Mouse (Mus musculus) neutrophil, adult 83 days (primary cell): ENCODE measurements around the gene Smdt1. TPM values are rescaled to one million over a fixed set of nuclear protein-coding genes. Genes with fewer than 3 reads are reported as not detected.

Experiments
- total RNA-seq, 2 experiments: library from RNA; stranded (reverse); gene quantifications; one replicate each; pipeline ENCODE4 v1.2.4; 2023

Smdt1 gene
- 10 to 100 TPM; 83.6 to 85.6 TPM for total RNA-seq

DNA sequence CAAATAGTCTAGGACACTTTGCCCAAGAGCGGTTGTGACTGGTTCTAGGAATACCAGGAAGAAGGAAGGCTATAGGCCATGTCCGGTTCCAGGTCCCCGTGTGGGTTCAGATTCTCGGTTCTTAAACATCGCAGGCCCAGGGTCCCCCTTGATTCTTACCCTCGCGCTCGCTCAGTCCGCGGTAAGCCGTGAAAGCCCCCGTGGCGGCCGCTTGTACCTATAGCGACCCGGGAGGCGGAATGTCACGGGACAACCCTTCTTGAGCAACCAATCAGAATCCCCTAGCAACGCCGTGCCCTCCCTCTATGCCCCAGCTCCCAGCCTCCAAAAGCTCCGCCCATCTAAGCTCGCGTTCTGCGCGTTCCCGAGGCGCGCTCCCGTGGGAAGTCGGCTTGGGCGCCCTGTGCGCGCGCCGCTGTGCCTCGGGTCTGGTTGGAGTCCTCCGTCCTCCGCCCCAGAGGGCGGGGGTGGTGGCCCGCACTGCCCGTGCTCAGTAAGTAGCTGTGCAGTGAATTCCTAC is at the start of gene Smdt1, which contains the start of the genes Naga and Pheta2:
Smdt1 (plus strand) TSS at position 367 of the 520 bp plus-strand sequence.
Naga (minus strand) TSS at position 333 of the 520 bp plus-strand sequence.
Pheta2 (plus strand) TSS at position 350 of the 520 bp plus-strand sequence.

GRCm38 (mm10) chr15:82298764-82299561 is 39.8 kb upstream of the Smdt1 start, which contains the start of gene Wbp2nl:
Gene Wbp2nl (plus strand): TSS chr15:82298954.

GRCm38 (mm10) chr15:82354126-82354945 is 15.6 kb downstream of the Smdt1 start, which contains the start of gene Ndufa6:
Gene Ndufa6 (minus strand): TSS chr15:82354322.

GRCm38 (mm10) chr15:82379871-82380713 is 41.3 kb downstream of the Smdt1 start, which contains the start of gene Cyp2d22:
Gene Cyp2d22 (minus strand): TSS chr15:82380260.

DNA sequence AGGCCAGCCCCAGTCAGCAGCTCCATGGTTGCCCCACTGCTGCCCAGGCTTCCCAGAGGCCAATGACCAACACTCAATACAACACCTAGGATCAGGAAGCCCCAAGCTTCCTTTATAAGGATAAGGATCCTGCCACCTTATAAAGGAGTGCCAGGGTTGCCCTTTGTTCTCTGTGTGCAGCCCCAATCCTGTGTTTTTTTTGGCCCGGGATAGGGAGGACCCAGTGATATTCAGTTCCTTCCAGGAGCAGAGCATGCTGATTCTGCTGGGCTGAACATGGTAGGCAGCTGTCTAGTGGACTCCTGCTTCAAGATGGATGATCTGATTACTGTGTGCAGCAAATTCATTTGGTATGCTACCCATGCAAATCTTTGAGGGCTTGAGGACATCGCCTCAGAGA is 55.2 kb downstream of the Smdt1 start, which contains the start of gene Cyp2d11:
Cyp2d11 (minus strand) TSS at position 101 of the 400 bp plus-strand sequence.

Other genes starting within 250 kb of the Smdt1 start
- 10 to 100 TPM in 1 of 2 experiments, 1 to 10 TPM in 1; 9.4 to 12.5 TPM for gene Ccdc134, start 211.0 kb upstream of the Smdt1 start, total RNA-seq
- gene Srebf2, start 191.8 kb upstream of the Smdt1 start, total RNA-seq, result 10 to 100 TPM; 56.0 to 67.1 TPM
- under 1 TPM in 1 of 2 experiments, not detected in 1; 0.31 TPM for gene Shisa8, start 126.1 kb upstream of the Smdt1 start, total RNA-seq
- gene Tnfrsf13c, start 114.6 kb upstream of the Smdt1 start, total RNA-seq, result 1 to 10 TPM; 1.2 to 2.0 TPM
- gene Cenpm, start 94.2 kb upstream of the Smdt1 start, total RNA-seq, result 10 to 100 TPM; 11.3 to 21.3 TPM
- gene 1500009C09Rik, start 86.6 kb upstream of the Smdt1 start, total RNA-seq, result not detected
- gene Sept3, start 64.1 kb upstream of the Smdt1 start, total RNA-seq, result not detected
- gene Wbp2nl, start 40.0 kb upstream of the Smdt1 start, total RNA-seq, result under 1 TPM in 1 of 2 experiments, not detected in 1; 0.39 TPM
- gene Naga, start within 50 bp of the Smdt1 start, total RNA-seq, result 100 to 1,000 TPM in 1 of 2 experiments, 10 to 100 TPM in 1; 87.3 to 111 TPM
- gene Pheta2, start within 50 bp of the Smdt1 start, total RNA-seq, result 1 to 10 TPM; 2.8 to 4.0 TPM
- gene Ndufa6, start 15.4 kb downstream of the Smdt1 start, total RNA-seq, result 10 to 100 TPM; 85.3 to 97.0 TPM
- under 1 TPM; 0.73 to 0.88 TPM for gene Cyp2d22, start 41.3 kb downstream of the Smdt1 start, total RNA-seq
- not detected for gene Cyp2d11, start 55.1 kb downstream of the Smdt1 start, total RNA-seq
- not detected for gene Cyp2d10, start 68.2 kb downstream of the Smdt1 start, total RNA-seq
- gene Cyp2d9, start 94.5 kb downstream of the Smdt1 start, total RNA-seq, result not detected
- gene Cyp2d12, start 216.1 kb downstream of the Smdt1 start, total RNA-seq, result not detected